Mouse (Mus musculus) megakaryocyte, embryonic 14.5 days (primary cell): ENCODE results near the gene Gng12.

ENCODE experiments used
- FLI1 ChIP-seq: IDR thresholded peaks from 2 replicates; pipeline ENCODE4 v1.6.1; 2012; ENCODE audit warnings: low read length, inconsistent platforms, mixed read lengths
- GATA1 ChIP-seq: IDR thresholded peaks from 3 replicates; pipeline ENCODE4 v1.6.1; 2012; ENCODE audit warnings: mixed read lengths, low read length, inconsistent platforms, borderline replicate concordance

DNA sequence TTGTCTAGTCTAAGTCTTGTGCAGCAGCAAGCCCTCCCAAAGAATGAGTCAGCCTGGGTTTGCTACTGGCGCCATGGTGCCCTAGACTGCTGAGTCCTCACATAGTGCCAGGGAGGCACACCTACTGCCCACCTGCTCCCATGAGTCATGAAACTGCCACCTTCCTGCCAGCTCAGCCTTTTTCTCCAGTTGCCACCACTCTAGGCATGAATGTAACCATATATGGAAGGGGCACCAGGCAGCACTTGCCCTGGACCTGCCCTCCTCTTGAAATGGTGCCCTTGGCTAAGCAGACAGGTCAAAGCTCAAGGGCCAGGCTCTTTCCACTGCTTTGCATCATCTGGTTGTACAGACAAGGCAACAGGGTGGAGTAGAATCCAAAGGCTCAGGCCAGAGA lies 118.5 kb downstream of the Gng12 start:
- TF ChIP-seq GATA1 = no peak
- TF ChIP-seq FLI1 = no peak
